Comparison of ENCODE assay signal across 16 mouse cellular contexts in genomic region chr1:158056994-158057630, GRCm38 (mm10).
A peak's percentile ranks its signal among the peaks of the same experiment; 100 is the strongest.
DNase-seq lines count a peak whose midpoint lies in the region; ATAC-seq and TF ChIP-seq lines count a peak whose summit lies in the region.
"Had no signal": no experiment of that assay in that cellular context is flagged by ENCODE, and none has a peak within 500 bp of the region (broad histone marks: within the 10 kb centered on the region; RNA-seq: fewer than 3 reads in every experiment).

No protein-coding gene starts in this region.

- TF ChIP-seq EP300 in CH12.LX (IDR thresholded peaks at IDR 0.05; ENCODE audit: low read length): no peak
- TF ChIP-seq EP300 in MEL (IDR thresholded peaks at IDR 0.05; ENCODE audit: low read depth in 1 of 2, low read length in 2 of 2): no peak

- TF ChIP-seq POLR2A in CH12.LX (IDR thresholded peaks at IDR 0.05; ENCODE audit: low read depth, low read length) (no peak), MEL (IDR thresholded peaks at IDR 0.05; ENCODE audit: control insufficient read depth in 1 of 2, insufficient read depth in 1 of 2, low read depth in 1 of 2, low read length in 2 of 2, poor library complexity in 1 of 2) (no peak)

- no peaks in the 10 kb centered on the region for H3K9me3 ChIP-seq in CH12.LX (replicated peaks; ENCODE audit: low read length)
- H3K9me3 ChIP-seq in MEL (replicated peaks; ENCODE audit: insufficient read depth, low read length): no peaks in the 10 kb centered on the region
- peaks cover 2% of the 10 kb centered on the region; the same call in 1 of the 2 replicates for H3K9me3 ChIP-seq in forebrain, embryonic 16.5 days (ENCODE audit: control insufficient read depth, low read length)
- H3K9me3 ChIP-seq: hindbrain, embryonic 15.5 days had no signal

- in situ Hi-C loops in CH12.LX (cut with MboI; ENCODE audit: low pct_ligation_motif_present, low pct_unique_long_range_greater_than_20kb, low sequenced_read_pairs): no loop called here

- H3K79me2 ChIP-seq in CH12.LX (replicated peaks; ENCODE audit: control insufficient read depth, extremely low read depth, insufficient read depth, poor library complexity, severe bottlenecking) (no peaks in the 10 kb centered on the region), MEL (ENCODE audit: control insufficient read depth, insufficient read depth, low read length, poor library complexity) (no peaks in the 10 kb centered on the region)

- TF ChIP-seq RAD21 in CH12.LX (IDR thresholded peaks at IDR 0.05; ENCODE audit: low read depth, low read length) (no peak; the same call in none of the 2 replicates), MEL (IDR thresholded peaks at IDR 0.05; ENCODE audit: low read depth, low read length) (peak; percentile 48)

- H3K27ac ChIP-seq in layer of hippocampus, adult 2 months: no peak overlapping the region
- H3K27ac ChIP-seq in CH12.LX (ENCODE audit: insufficient read depth, low read depth) (no peak overlapping the region), MEL (ENCODE audit: control insufficient read depth, low read depth, low read length) (no peak overlapping the region)
- H3K27ac ChIP-seq in forebrain, embryonic 16.5 days (ENCODE audit: low read length): no peak overlapping the region
- H3K27ac ChIP-seq: hindbrain, embryonic 15.5 days; liver, embryonic 12.5 days had no signal

- WGBS in forebrain, embryonic 16.5 days: 75% methylated on average over 3 of the region's 3 CpGs

- H3K27me3 ChIP-seq in CH12.LX (replicated peaks) (peaks cover 1% of the 10 kb centered on the region), MEL (ENCODE audit: control insufficient read depth in 1 of 2, insufficient read depth in 2 of 2, low read length in 2 of 2) (no peaks in the 10 kb centered on the region)
- H3K27me3 ChIP-seq in forebrain, embryonic 16.5 days (replicated peaks; ENCODE audit: control insufficient read depth, insufficient read depth, low read length): no peaks in the 10 kb centered on the region
- H3K27me3 ChIP-seq: hindbrain, embryonic 15.5 days; liver, embryonic 12.5 days had no signal

- H3K4me1 ChIP-seq in CH12.LX (ENCODE audit: control insufficient read depth in 1 of 2, insufficient read depth in 2 of 2) (peaks cover 7 to 8% of the 10 kb centered on the region in 2 experiments; a peak in 2 of 4 replicates), MEL (ENCODE audit: control insufficient read depth in 1 of 2, insufficient read depth in 2 of 2, low read length in 2 of 2) (no peaks in the 10 kb centered on the region)
- H3K4me1 ChIP-seq in forebrain, embryonic 16.5 days (replicated peaks; ENCODE audit: control insufficient read depth, insufficient read depth, low read length): peaks cover 2% of the 10 kb centered on the region; the same call in 1 of the 2 replicates
- H3K4me1 ChIP-seq: liver, embryonic 12.5 days had no signal

- no peak for DNase-seq in layer of hippocampus, adult 2 months (ENCODE audit: low spot score in 2 of 2)
- no peak for DNase-seq in layer of hippocampus, adult 8-10 months (ENCODE audit: low spot score in 2 of 2)
- DNase-seq in CH12.LX (ENCODE audit: extremely low read depth): peak; percentile 11
- peak; percentile 36 for DNase-seq in MEL (ENCODE audit: low read depth, low spot score)
- peak; percentile 4 for DNase-seq in embryo, embryonic 9.5 days (ENCODE audit: extremely low spot score)
- DNase-seq in retina, postnatal 1 day: no peak
- DNase-seq: adrenal gland, postnatal 10 days; kidney, postnatal 10 days; left cerebral cortex, postnatal 4 days; lung, postnatal 10 days; thymus, postnatal 14 days had no signal

- no peak overlapping the region for H3K4me2 ChIP-seq in CH12.LX (ENCODE audit: insufficient read depth, low read depth, poor library complexity, severe bottlenecking)
- H3K4me2 ChIP-seq in forebrain, embryonic 16.5 days (ENCODE audit: low read length): no peak overlapping the region
- H3K4me2 ChIP-seq: hindbrain, embryonic 15.5 days; liver, embryonic 12.5 days had no signal

- dilution Hi-C loops in CH12.LX (cut with MboI; ENCODE audit: extremely low pct_ligation_motif_present, extremely low pct_unique_long_range_greater_than_20kb, low sequenced_read_pairs): no loop called here

- ATAC-seq in forebrain, embryonic 16.5 days: no peak
- ATAC-seq: liver, embryonic 12.5 days had no signal

- H3K4me3 ChIP-seq in layer of hippocampus, adult 2 months: no peak overlapping the region
- no peak overlapping the region for H3K4me3 ChIP-seq in CH12.LX (replicated peaks in 1 of 3; ENCODE audit: low read depth in 2 of 3, low read length in 2 of 3, poor library complexity in 1 of 3)
- H3K4me3 ChIP-seq in MEL (ENCODE audit: control insufficient read depth in 1 of 2, insufficient read depth in 1 of 2, low read depth in 2 of 2, low read length in 2 of 2): no peak overlapping the region
- no peak overlapping the region for H3K4me3 ChIP-seq in forebrain, embryonic 16.5 days (replicated peaks; ENCODE audit: low read length)
- H3K4me3 ChIP-seq: erythroblast, embryonic 14.5 days; hindbrain, embryonic 15.5 days; liver, embryonic 12.5 days; myocyte had no signal

- H3K9ac ChIP-seq in CH12.LX (ENCODE audit: insufficient read depth, low read depth): no peak overlapping the region
- no peak overlapping the region for H3K9ac ChIP-seq in MEL (ENCODE audit: control insufficient read depth, low read depth, low read length, poor library complexity, severe bottlenecking)
- no peak overlapping the region for H3K9ac ChIP-seq in forebrain, embryonic 16.5 days (replicated peaks; ENCODE audit: low read depth, low read length)
- H3K9ac ChIP-seq: hindbrain, embryonic 15.5 days; liver, embryonic 12.5 days had no signal

- TF ChIP-seq CTCF in layer of hippocampus, adult 2 months (conservative IDR thresholded peaks at IDR 0.05): peak; percentile 58
- TF ChIP-seq CTCF in CH12.LX (conservative IDR thresholded peaks at IDR 0.05 in 1 of 2, IDR thresholded peaks at IDR 0.05 in 1 of 2; ENCODE audit: low read depth in 2 of 2, low read length in 2 of 2) (no peak), MEL (IDR thresholded peaks at IDR 0.05 in 2 of 3, conservative IDR thresholded peaks at IDR 0.05 in 1 of 3; ENCODE audit: control insufficient read depth in 1 of 3, insufficient read depth in 1 of 3, low read depth in 2 of 3, low read length in 3 of 3, poor library complexity in 1 of 3, severe bottlenecking in 1 of 3) (peak; percentile 34 to 51 (median 48); a peak in 5 of 6 replicates)

- no peaks in the 10 kb centered on the region for H3K36me3 ChIP-seq in CH12.LX (replicated peaks in 1 of 2; ENCODE audit: control insufficient read depth in 1 of 2, insufficient read depth in 1 of 2, low read length in 1 of 2)
- no peaks in the 10 kb centered on the region for H3K36me3 ChIP-seq in MEL (ENCODE audit: control insufficient read depth in 1 of 2, insufficient read depth in 2 of 2, low read length in 2 of 2)
- H3K36me3 ChIP-seq in forebrain, embryonic 16.5 days (ENCODE audit: control insufficient read depth, insufficient read depth): no peaks in the 10 kb centered on the region
- H3K36me3 ChIP-seq: hindbrain, embryonic 15.5 days; liver, embryonic 12.5 days had no signal

TF ChIP-seq in CH12.LX, 34 proteins besides CTCF, POLR2A, EP300 and RAD21:
- TF ChIP-seq IRF4 (IDR thresholded peaks at IDR 0.05; ENCODE audit: low read depth, low read length) (peak; percentile 33; the same call in 1 of the 2 replicates), TBP (conservative IDR thresholded peaks at IDR 0.05; ENCODE audit: low read depth, low read length) (no peak), ETS1 (conservative IDR thresholded peaks at IDR 0.05; ENCODE audit: low read depth, low read length) (peak; percentile 90)

TF ChIP-seq in MEL, 35 proteins besides CTCF, POLR2A, EP300 and RAD21:
- TF ChIP-seq MAZ (IDR thresholded peaks at IDR 0.05; ENCODE audit: low read depth, low read length) (no peak), JUND (IDR thresholded peaks at IDR 0.05; ENCODE audit: low read depth, low read length) (no peak), GATA1 (IDR thresholded peaks at IDR 0.05; ENCODE audit: low read depth, low read length) (no peak), SMC3 (IDR thresholded peaks at IDR 0.05; ENCODE audit: low read depth, low read length) (peak; percentile 49), TCF12 (IDR thresholded peaks at IDR 0.05; ENCODE audit: low read depth, low read length) (no peak), CHD2 (IDR thresholded peaks at IDR 0.05; ENCODE audit: low read length) (no peak), KAT2A (conservative IDR thresholded peaks at IDR 0.05; ENCODE audit: low read depth, low read length) (no peak), ZC3H11A (IDR thresholded peaks at IDR 0.05; ENCODE audit: low read depth, low read length) (peak; percentile 60), ETS1 (IDR thresholded peaks at IDR 0.05; ENCODE audit: low read depth, low read length) (peak; percentile 59; the same call in 1 of the 2 replicates)

Comparison
In these comparisons a context has a peak if more than half of its experiments do, and no peak if none do; other contexts are left out.
1. DNase-seq: peak in CH12.LX (single experiment), MEL (single experiment) and embryo, embryonic 9.5 days (single experiment); none in layer of hippocampus, adult 2 months (0 of 2), layer of hippocampus, adult 8-10 months (0 of 2) and retina, postnatal 1 day (single experiment).
2. CTCF ChIP-seq: peak in layer of hippocampus, adult 2 months (single experiment) and MEL (3 of 3); none in CH12.LX (0 of 2).